Mouse (Mus musculus): ENCODE results near the gene Slc19a1.

GRCm38 (mm10) chr10:77103689-77104088 is 71.6 kb downstream of the Slc19a1 start:
- no peak for TF ChIP-seq CTCF (conservative IDR thresholded peaks at IDR 0.05 in 1 of 2, IDR thresholded peaks at IDR 0.05 in 1 of 2; ENCODE audit: low read depth in 2 of 2, low read length in 2 of 2)
- no peak for TF ChIP-seq SIN3A (IDR thresholded peaks at IDR 0.05; ENCODE audit: low read length)
- TF ChIP-seq TCF12 (IDR thresholded peaks at IDR 0.05; ENCODE audit: low read depth, low read length) = no peak
- TF ChIP-seq MAZ (IDR thresholded peaks at IDR 0.05; ENCODE audit: low read depth, low read length) = no peak
- no peak for TF ChIP-seq RAD21 (IDR thresholded peaks at IDR 0.05; ENCODE audit: low read depth, low read length)
- TF ChIP-seq POLR2A (IDR thresholded peaks at IDR 0.05; ENCODE audit: low read depth, low read length) = no peak
- no peak for TF ChIP-seq HCFC1 (IDR thresholded peaks at IDR 0.05; ENCODE audit: low read depth, low read length)
- no peak for TF ChIP-seq UBTF (IDR thresholded peaks at IDR 0.05; ENCODE audit: low read depth, low read length)
- TF ChIP-seq RCOR1 (conservative IDR thresholded peaks at IDR 0.05; ENCODE audit: low read depth, low read length) = no peak

Measured in CH12.LX (cell line).